Mouse (Mus musculus): ENCODE data around the gene Srp54a.
"Not testable (repeated sequence)": the region's sequence is repeated elsewhere in the genome, so short reads cannot be mapped to it uniquely, and the experiment has no call there.

Srp54a gene

DNA sequence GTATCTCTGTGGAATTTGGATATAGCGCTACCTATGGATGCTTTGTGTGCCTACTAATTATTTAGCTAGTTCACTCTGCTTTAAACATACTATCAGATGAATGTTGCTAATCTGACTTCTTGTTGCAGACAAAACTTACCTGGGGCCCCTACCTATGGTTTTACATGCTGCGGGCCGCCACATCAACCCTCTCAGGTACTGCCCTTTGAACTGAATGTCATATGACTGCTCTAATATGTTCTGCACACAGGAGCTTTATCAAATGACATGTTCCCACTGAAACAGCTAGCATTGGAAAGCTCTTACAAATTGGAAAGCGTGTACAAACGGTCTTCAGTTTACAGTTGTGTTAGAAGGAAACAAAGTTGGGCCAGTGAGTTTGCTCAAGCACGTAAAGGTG lies 55.5 kb downstream of the Srp54a start:
- not testable (repeated sequence) for DNase-seq

DNA sequence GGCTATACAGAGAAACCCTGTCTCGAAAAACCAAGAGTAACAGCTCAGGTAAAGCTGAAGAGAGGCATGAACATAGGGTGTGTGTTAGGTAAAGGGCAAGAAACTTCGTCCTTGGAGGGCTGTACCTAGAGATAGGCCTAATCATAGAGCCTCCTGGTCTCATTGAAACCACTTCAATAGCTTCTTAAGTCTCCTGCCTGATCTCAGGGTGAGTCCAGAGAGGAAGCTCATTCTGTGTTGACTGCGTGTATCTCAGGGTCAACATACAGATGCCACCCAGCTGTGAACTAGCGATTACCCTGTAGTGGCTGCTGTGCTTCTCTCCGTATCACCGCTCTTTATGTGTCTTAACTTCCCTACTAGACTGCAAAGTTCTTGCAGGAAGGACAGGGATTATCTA lies 57.8 kb downstream of the Srp54a start:
- DNase-seq: not testable (repeated sequence)

DNA sequence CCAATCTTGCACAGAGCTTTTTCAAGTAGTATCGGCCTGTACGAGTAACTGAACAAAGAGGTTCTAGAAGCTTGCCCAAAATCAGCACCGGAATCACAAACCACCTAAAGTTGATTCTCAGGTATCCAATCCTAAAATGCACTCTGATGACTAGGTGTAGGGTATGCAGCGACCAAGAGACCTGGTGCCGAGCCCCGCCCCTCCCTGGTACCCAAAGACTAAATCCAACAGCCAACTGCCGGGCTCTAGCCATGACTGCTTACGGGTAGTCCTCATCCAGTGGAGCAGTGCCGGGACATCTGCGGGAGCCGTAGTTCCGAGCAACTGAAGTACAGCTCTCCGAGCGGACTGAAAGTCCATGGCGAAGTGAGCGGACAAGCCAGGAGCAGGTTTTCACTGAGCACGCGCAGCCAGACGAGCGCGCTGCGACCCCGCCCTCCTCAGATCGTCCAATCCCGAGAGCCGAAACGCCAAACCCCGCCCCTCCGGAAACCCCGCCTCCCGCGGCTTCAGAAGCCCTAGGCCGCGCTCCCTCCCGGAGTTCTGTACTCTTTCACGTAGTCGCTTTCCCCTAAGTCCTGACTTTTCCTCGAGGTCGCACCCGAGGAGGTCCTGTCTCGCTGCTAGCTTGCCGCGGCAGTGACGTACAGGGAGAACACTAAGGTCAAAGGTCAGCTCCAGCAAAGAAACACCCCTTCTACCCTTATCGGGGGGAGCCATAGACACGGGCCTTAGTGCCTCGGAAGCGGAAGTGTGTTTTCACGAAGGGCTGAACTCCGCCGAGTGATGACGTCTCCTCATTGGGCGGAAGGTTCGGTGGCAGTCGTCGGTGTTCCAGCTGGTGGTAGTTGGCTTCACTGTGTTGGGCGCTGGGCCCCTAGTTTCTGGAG lies 74.7 kb downstream of the Srp54a start, which contains the start of gene Srp54b:
Gene Srp54b, plus strand, starts transcription at position 546 of the 890 bp plus-strand sequence.
- DNase-seq: not testable (repeated sequence)

DNA sequence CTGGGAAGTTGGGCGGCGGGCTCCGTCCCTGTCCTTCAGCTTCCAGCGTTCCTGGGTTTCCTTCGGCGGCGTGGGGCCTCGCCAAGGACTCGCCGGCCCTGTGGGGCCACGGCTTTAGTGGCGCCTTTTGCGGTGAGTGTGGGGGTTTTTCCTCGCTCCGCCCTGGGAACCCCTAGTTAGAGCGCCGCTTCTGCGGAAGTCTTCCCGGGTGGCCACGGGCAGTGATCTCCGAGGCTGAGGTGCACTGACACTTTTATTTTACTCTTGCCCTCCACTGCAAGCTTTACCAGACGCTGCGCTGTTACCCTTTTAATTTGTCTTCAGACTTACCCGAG lies 75.4 kb downstream of the Srp54a start:
- not testable (repeated sequence) for DNase-seq
